ENCODE assay signal across 12 mouse cellular contexts in genomic region chr9:23041537-23042472, GRCm38 (mm10).
DNase-seq lines count a peak whose midpoint lies in the region; ATAC-seq lines count a peak whose summit lies in the region.
"Had no signal": no experiment of that assay in that cellular context is flagged by ENCODE, and none has a peak within 500 bp of the region (broad histone marks: within the 10 kb centered on the region; RNA-seq: fewer than 3 reads in every experiment).

No protein-coding gene starts in this region.

- H3K9me3 ChIP-seq in lung, embryonic 16.5 days (ENCODE audit: control insufficient read depth, low read length), result no peaks in the 10 kb centered on the region
- no peaks in the 10 kb centered on the region for H3K9me3 ChIP-seq in intestine, embryonic 16.5 days (ENCODE audit: control insufficient read depth, low read length)
- H3K9me3 ChIP-seq in stomach, embryonic 15.5 days, result no peaks in the 10 kb centered on the region
- H3K9me3 ChIP-seq in hindbrain, embryonic 12.5 days (replicated peaks), result no peaks in the 10 kb centered on the region
- H3K9me3 ChIP-seq: forebrain, embryonic 13.5 days; liver, embryonic 15.5 days; neural tube, embryonic 15.5 days had no signal

- H3K4me1 ChIP-seq in lung, embryonic 16.5 days (replicated peaks; ENCODE audit: control insufficient read depth, insufficient read depth, low read length), result peaks cover 6% of the 10 kb centered on the region; the same call in 1 of the 2 replicates
- H3K4me1 ChIP-seq in intestine, embryonic 16.5 days (ENCODE audit: control insufficient read depth, insufficient read depth, low read length), result peaks cover 11% of the 10 kb centered on the region
- H3K4me1 ChIP-seq in stomach, embryonic 15.5 days, result peaks cover 5% of the 10 kb centered on the region
- H3K4me1 ChIP-seq in hindbrain, embryonic 12.5 days, result peaks cover 8% of the 10 kb centered on the region; the same call in 1 of the 2 replicates
- H3K4me1 ChIP-seq: forebrain, embryonic 13.5 days; liver, embryonic 15.5 days had no signal

- H3K4me2 ChIP-seq in lung, embryonic 16.5 days (ENCODE audit: low read depth, low read length), result no peak overlapping the region
- no peak overlapping the region for H3K4me2 ChIP-seq in intestine, embryonic 16.5 days (ENCODE audit: low read depth, low read length)
- peak overlapping the region; percentile 1; the same call in 1 of the 2 replicates for H3K4me2 ChIP-seq in stomach, embryonic 15.5 days
- H3K4me2 ChIP-seq in hindbrain, embryonic 12.5 days (replicated peaks), result no peak overlapping the region
- H3K4me2 ChIP-seq: forebrain, embryonic 13.5 days; liver, embryonic 15.5 days; neural tube, embryonic 15.5 days had no signal

- 34% methylated on average over 22 of the region's 22 CpGs for WGBS in lung, embryonic 16.5 days
- WGBS in intestine, embryonic 16.5 days, result 41% methylated on average over 22 of the region's 22 CpGs
- 38% methylated on average over 22 of the region's 22 CpGs for WGBS in stomach, embryonic 15.5 days
- WGBS in hindbrain, embryonic 12.5 days, result 66% methylated on average over 22 of the region's 22 CpGs

- no peaks in the 10 kb centered on the region for H3K36me3 ChIP-seq in lung, embryonic 16.5 days (ENCODE audit: control insufficient read depth, insufficient read depth, low read length)
- no peaks in the 10 kb centered on the region for H3K36me3 ChIP-seq in intestine, embryonic 16.5 days (ENCODE audit: control insufficient read depth, insufficient read depth, low read length)
- H3K36me3 ChIP-seq in stomach, embryonic 15.5 days, result no peaks in the 10 kb centered on the region
- H3K36me3 ChIP-seq in hindbrain, embryonic 12.5 days, result no peaks in the 10 kb centered on the region
- H3K36me3 ChIP-seq: liver, embryonic 15.5 days; neural tube, embryonic 15.5 days had no signal

- peak; percentile 57 for ATAC-seq in lung, embryonic 16.5 days (ENCODE audit: low read depth)
- ATAC-seq in intestine, embryonic 16.5 days, result peak; percentile 59
- peak; percentile 43; the same call in 1 of the 2 replicates for ATAC-seq in stomach, embryonic 15.5 days (ENCODE audit: insufficient read depth, low FRiP score, low read depth)
- no peak for ATAC-seq in hindbrain, embryonic 12.5 days (ENCODE audit: low FRiP score)
- ATAC-seq: activated CD4-positive, CD25-positive, alpha-beta regulatory T cell, adult 4 months; forebrain, embryonic 13.5 days had no signal

- no peak overlapping the region for H3K9ac ChIP-seq in lung, embryonic 16.5 days (ENCODE audit: low read length)
- no peak overlapping the region for H3K9ac ChIP-seq in intestine, embryonic 16.5 days (ENCODE audit: low read depth, low read length)
- H3K9ac ChIP-seq in stomach, embryonic 15.5 days, result no peak overlapping the region
- no peak overlapping the region for H3K9ac ChIP-seq in hindbrain, embryonic 12.5 days
- H3K9ac ChIP-seq: forebrain, embryonic 13.5 days; liver, embryonic 15.5 days; neural tube, embryonic 15.5 days had no signal

- peak; percentile 88 for DNase-seq in heart, adult 11 months
- no peak for DNase-seq in heart, adult 9 months (ENCODE audit: low spot score in 2 of 2)
- no peak for DNase-seq in lung, postnatal 14 days
- no peak for DNase-seq in gastrocnemius, postnatal 4 days (ENCODE audit: low spot score in 2 of 2)

- no peak overlapping the region for H3K4me3 ChIP-seq in lung, embryonic 16.5 days (ENCODE audit: low read length)
- H3K4me3 ChIP-seq in intestine, embryonic 16.5 days (ENCODE audit: low read length), result no peak overlapping the region
- no peak overlapping the region for H3K4me3 ChIP-seq in stomach, embryonic 15.5 days (replicated peaks)
- no peak overlapping the region for H3K4me3 ChIP-seq in hindbrain, embryonic 12.5 days
- H3K4me3 ChIP-seq: forebrain, embryonic 13.5 days; liver, embryonic 15.5 days; neural tube, embryonic 15.5 days had no signal

- no peaks in the 10 kb centered on the region for H3K27me3 ChIP-seq in lung, embryonic 16.5 days (ENCODE audit: control insufficient read depth, insufficient read depth, low read depth, low read length)
- no peaks in the 10 kb centered on the region for H3K27me3 ChIP-seq in intestine, embryonic 16.5 days (replicated peaks; ENCODE audit: control insufficient read depth, insufficient read depth, low read length)
- no peaks in the 10 kb centered on the region for H3K27me3 ChIP-seq in stomach, embryonic 15.5 days (replicated peaks)
- H3K27me3 ChIP-seq in hindbrain, embryonic 12.5 days, result 0 out of 2 replicates have a peak, but pooled peaks cover 3% of the 10 kb centered on the region
- H3K27me3 ChIP-seq: neural tube, embryonic 15.5 days had no signal

- H3K27ac ChIP-seq in lung, embryonic 16.5 days (ENCODE audit: low read length), result peak overlapping the region; percentile 58
- peak overlapping the region; percentile 14; the same call in 1 of the 2 replicates for H3K27ac ChIP-seq in intestine, embryonic 16.5 days (ENCODE audit: low read length)
- no peak overlapping the region for H3K27ac ChIP-seq in stomach, embryonic 15.5 days
- H3K27ac ChIP-seq in hindbrain, embryonic 12.5 days, result no peak overlapping the region
- H3K27ac ChIP-seq: forebrain, embryonic 13.5 days; liver, embryonic 15.5 days; neural tube, embryonic 15.5 days had no signal

Comparison
In these comparisons a context has a peak if more than half of its experiments do, and no peak if none do; other contexts are left out.
1. H3K27ac ChIP-seq: peak in lung, embryonic 16.5 days (single experiment) and intestine, embryonic 16.5 days (single experiment); none in stomach, embryonic 15.5 days (single experiment) and hindbrain, embryonic 12.5 days (single experiment).